Mouse (Mus musculus) cerebellum, adult 2 months (tissue): ENCODE measurements around the gene Bmp3.

ENCODE experiments used
- CTCF ChIP-seq: fragments of 200-500 bp; IDR thresholded peaks from 2 replicates; pipeline ENCODE4 v1.5.1; 2011; ENCODE audit warnings: low read depth, mild to moderate bottlenecking, control low read depth, low read length, moderate library complexity, borderline replicate concordance; ENCODE audit not compliant: insufficient read depth
- POLR2A ChIP-seq: fragments of 200-500 bp; IDR thresholded peaks from 2 replicates; pipeline ENCODE4 v1.6.1; 2011; ENCODE audit warnings: low read length, control low read depth, borderline replicate concordance; ENCODE audit not compliant: insufficient read depth

DNA sequence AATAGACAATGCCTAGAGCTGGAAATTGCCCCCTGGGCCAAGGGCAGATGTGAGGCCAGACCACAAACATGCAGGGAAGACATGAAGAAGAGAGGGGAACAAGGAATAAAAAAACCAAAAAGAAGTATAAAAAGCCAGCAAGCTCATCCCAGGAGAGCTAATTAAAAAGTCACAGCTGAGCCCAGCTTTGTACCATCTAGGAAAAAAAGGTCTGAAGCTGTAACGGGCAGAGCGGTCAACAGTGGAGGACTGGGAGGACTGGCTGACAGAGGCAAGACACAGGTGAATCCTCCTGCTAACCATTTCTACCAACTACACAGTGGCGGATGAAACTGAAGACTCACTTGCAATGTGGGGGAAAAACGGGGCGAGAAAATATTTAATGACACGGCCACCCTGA is 19.9 kb upstream of the Bmp3 start:
- no peak for TF ChIP-seq CTCF
- TF ChIP-seq POLR2A = no peak
